In the genomic region with DNA sequence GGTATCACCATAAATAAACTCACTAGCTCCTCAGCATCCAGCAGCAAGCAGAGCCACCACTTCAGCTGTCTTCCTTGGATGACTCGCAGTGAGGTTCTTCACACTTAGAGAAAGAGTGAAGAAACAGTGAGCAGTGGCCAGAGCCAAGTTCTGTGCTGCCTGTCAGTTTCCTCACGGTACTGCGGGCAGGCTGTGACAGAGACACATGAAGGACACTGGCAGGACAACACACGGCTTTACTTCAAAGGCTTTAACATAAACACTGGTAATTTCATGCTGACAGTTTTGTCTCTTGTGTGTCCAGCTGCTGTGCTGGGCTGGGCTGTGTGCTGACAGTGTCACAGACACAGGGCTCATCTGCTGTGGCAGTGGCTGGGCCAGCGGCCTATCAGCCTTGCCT, we compare ENCODE assay signal across 22 mouse cellular contexts. TPM values are rescaled to one million over a fixed set of nuclear protein-coding genes. Genes with fewer than 3 reads are reported as not detected.
A peak's percentile ranks its signal among the peaks of the same experiment; 100 is the strongest.
DNase-seq lines count a peak whose midpoint lies in the region; ATAC-seq and TF ChIP-seq lines count a peak whose summit lies in the region.
"Had no signal": no experiment of that assay in that cellular context is flagged by ENCODE, and none has a peak within 500 bp of the region (broad histone marks: within the 10 kb centered on the region; RNA-seq: fewer than 3 reads in every experiment).

No protein-coding gene starts in this region.

- no peak overlapping the region for H3K4me2 ChIP-seq in hindbrain, postnatal 0 days (ENCODE audit: low read depth, low read length)
- H3K4me2 ChIP-seq in hindbrain, embryonic 13.5 days = no peak overlapping the region
- H3K4me2 ChIP-seq: embryonic facial prominence, embryonic 13.5 days; forebrain, embryonic 15.5 days; liver, embryonic 13.5 days had no signal

- no peak overlapping the region for H3K4me3 ChIP-seq in gastrocnemius, adult 2 months
- no peak overlapping the region for H3K4me3 ChIP-seq in hindbrain, postnatal 0 days (ENCODE audit: low read length)
- no peak overlapping the region for H3K4me3 ChIP-seq in hindbrain, embryonic 13.5 days
- H3K4me3 ChIP-seq in small intestine, adult 2 months (ENCODE audit: low read depth, low read length) = no peak overlapping the region; the same call in 1 of the 2 replicates
- H3K4me3 ChIP-seq: embryonic facial prominence, embryonic 13.5 days; erythroblast, embryonic 14.5 days; forebrain, embryonic 15.5 days; left cerebral cortex, adult 2 months; liver, embryonic 13.5 days had no signal

- H3K36me3 ChIP-seq in hindbrain, postnatal 0 days (ENCODE audit: insufficient read depth, low read length) = peaks cover 40% of the 10 kb centered on the region
- peaks cover 44% of the 10 kb centered on the region for H3K36me3 ChIP-seq in hindbrain, embryonic 13.5 days
- H3K36me3 ChIP-seq in small intestine, adult 2 months (ENCODE audit: control insufficient read depth, insufficient read depth, low read length) = peaks cover 23% of the 10 kb centered on the region

- no peak for DNase-seq in gastrocnemius, adult 2 months
- no peak for DNase-seq in gastrocnemius, adult 18-20 months (ENCODE audit: low spot score)
- peak; percentile 28 for DNase-seq in hindbrain, postnatal 0 days (ENCODE audit: low spot score)
- peak; percentile 22 for DNase-seq in lung, postnatal 10 days
- no peak for DNase-seq in lung, postnatal 36 days
- DNase-seq: adrenal gland, postnatal 10 days; cerebellum, adult 8-10 months; cerebellum, postnatal 36 days; embryo, embryonic 11 days; kidney, adult 18-20 months; kidney, postnatal 10 days; liver, embryonic 13.5 days; thymus, adult 18-20 months had no signal

- H3K27ac ChIP-seq in gastrocnemius, adult 2 months = peak overlapping the region; percentile 35; the same call in 1 of the 2 replicates
- no peak overlapping the region for H3K27ac ChIP-seq in hindbrain, postnatal 0 days
- H3K27ac ChIP-seq in hindbrain, embryonic 13.5 days = no peak overlapping the region
- H3K27ac ChIP-seq in small intestine, adult 2 months (ENCODE audit: insufficient read depth, low read depth, low read length) = peak overlapping the region; percentile 57
- H3K27ac ChIP-seq: embryonic facial prominence, embryonic 13.5 days; forebrain, embryonic 15.5 days; left cerebral cortex, adult 2 months; liver, embryonic 13.5 days; macrophage had no signal

- no peaks in the 10 kb centered on the region for H3K9me3 ChIP-seq in hindbrain, postnatal 0 days (ENCODE audit: low read length)
- no peaks in the 10 kb centered on the region for H3K9me3 ChIP-seq in hindbrain, embryonic 13.5 days
- H3K9me3 ChIP-seq: embryonic facial prominence, embryonic 13.5 days; forebrain, embryonic 15.5 days; liver, embryonic 13.5 days had no signal

- no peak overlapping the region for H3K9ac ChIP-seq in hindbrain, postnatal 0 days (replicated peaks; ENCODE audit: low read length)
- no peak overlapping the region for H3K9ac ChIP-seq in hindbrain, embryonic 13.5 days
- H3K9ac ChIP-seq: embryonic facial prominence, embryonic 13.5 days; forebrain, embryonic 15.5 days; liver, embryonic 13.5 days had no signal

- 42% methylated on average over 5 of the region's 5 CpGs for WGBS in hindbrain, postnatal 0 days
- 75% methylated on average over 5 of the region's 5 CpGs for WGBS in hindbrain, embryonic 13.5 days
- WGBS in small intestine, adult 2 months = 74% methylated on average over 5 of the region's 5 CpGs

- H3K4me1 ChIP-seq in hindbrain, postnatal 0 days (ENCODE audit: insufficient read depth, low read length) = no peaks in the 10 kb centered on the region
- 0 out of 2 replicates have a peak, but pooled peaks cover 8% of the 10 kb centered on the region for H3K4me1 ChIP-seq in hindbrain, embryonic 13.5 days (replicated peaks)
- H3K4me1 ChIP-seq in small intestine, adult 2 months (ENCODE audit: control insufficient read depth, insufficient read depth, insufficient read length, low read length) = no peaks in the 10 kb centered on the region
- H3K4me1 ChIP-seq: embryonic facial prominence, embryonic 13.5 days; liver, embryonic 13.5 days had no signal

- peak; percentile 68 for ATAC-seq in hindbrain, postnatal 0 days
- ATAC-seq in hindbrain, embryonic 13.5 days (ENCODE audit: low FRiP score) = no peak
- ATAC-seq: activated CD4-positive, CD25-positive, alpha-beta regulatory T cell, adult 4 months; forebrain, embryonic 15.5 days; inflammation-experienced regulatory T-cells, adult 6 months had no signal

- TF ChIP-seq POLR2A in small intestine, adult 2 months (IDR thresholded peaks at IDR 0.05; ENCODE audit: low read depth, low read length) = no peak

- H3K27me3 ChIP-seq in hindbrain, postnatal 0 days (ENCODE audit: insufficient read depth, low read length) = no peaks in the 10 kb centered on the region
- H3K27me3 ChIP-seq in hindbrain, embryonic 13.5 days = no peaks in the 10 kb centered on the region
- no peaks in the 10 kb centered on the region for H3K27me3 ChIP-seq in small intestine, adult 2 months (ENCODE audit: control insufficient read depth, insufficient read depth, low read length)
- H3K27me3 ChIP-seq: embryonic facial prominence, embryonic 13.5 days; forebrain, embryonic 15.5 days; liver, embryonic 13.5 days had no signal

- intact Hi-C loops in gastrocnemius, adult 2 months (cut with DNase I) = no loop called here

- no peak for TF ChIP-seq CTCF in gastrocnemius, adult 2 months (IDR thresholded peaks at IDR 0.05)
- no peak for TF ChIP-seq CTCF in hindbrain, postnatal 0 days (IDR thresholded peaks at IDR 0.05; ENCODE audit: low read depth)
- TF ChIP-seq CTCF in small intestine, adult 2 months (IDR thresholded peaks at IDR 0.05; ENCODE audit: extremely low read depth, insufficient read length, insufficient replicate concordance, low read depth, low read length) = no peak

RNA-seq across cellular contexts. Expression of gene Stard3nl, which starts 37.6 kb away (rescaled TPM):
- total RNA-seq in gastrocnemius, adult 2 months (2021) = 1 to 10 TPM; 6.7 to 7.9 TPM
- total RNA-seq in gastrocnemius, adult 18-20 months (2021) = 1 to 10 TPM; 5.8 to 6.6 TPM
- total RNA-seq in hindbrain, postnatal 0 days (2014; rRNA removed) = 62.1 and 69.5 TPM in 2 replicates
- 191 and 199 TPM in 2 replicates for polyA plus RNA-seq in hindbrain, postnatal 0 days (2015; fragmentation: Nextera tagmentation; extraction: Ambion mirVana)
- 197 and 198 TPM in 2 replicates for polyA plus RNA-seq in hindbrain, embryonic 13.5 days (2015; fragmentation: Nextera tagmentation; extraction: Ambion mirVana)
- polyA plus RNA-seq in small intestine, adult 2 months (2012; rRNA removed) = 4.1 and 9.4 TPM in 2 replicates

Comparison
In these comparisons a context has a peak if more than half of its experiments do, and no peak if none do; other contexts are left out.
1. DNase-seq: peak in hindbrain, postnatal 0 days (single experiment) and lung, postnatal 10 days (single experiment); none in gastrocnemius, adult 2 months (single experiment), gastrocnemius, adult 18-20 months (single experiment) and lung, postnatal 36 days (single experiment).
2. H3K27ac ChIP-seq: peak in gastrocnemius, adult 2 months (single experiment) and small intestine, adult 2 months (single experiment); none in hindbrain, postnatal 0 days (single experiment) and hindbrain, embryonic 13.5 days (single experiment).